Mouse (Mus musculus): ENCODE results near the gene Rnase1.

- TF ChIP-seq POLR2A (IDR thresholded peaks at IDR 0.05; ENCODE audit: borderline replicate concordance, extremely low read depth, low read depth, low read length): no peak
- TF ChIP-seq CTCF (IDR thresholded peaks at IDR 0.05; ENCODE audit: insufficient read depth, low read length): no peak
Observed at GRCm38 (mm10) chr14:51157072-51157471, 10.5 kb upstream of the Rnase1 start.
